Mouse (Mus musculus) E14TG2a.4 (cell line): ENCODE measurements around the gene Spats2.

ENCODE experiments used
- CTCF ChIP-seq: conservative IDR thresholded peaks from 2 replicates; pipeline ENCODE4 v1.5.1; 2014; ENCODE audit warnings: low read length
- NANOG ChIP-seq: IDR thresholded peaks from 2 replicates; pipeline ENCODE4 v1.6.1; 2014; ENCODE audit warnings: borderline replicate concordance, low read length, mixed read lengths
- POU5F1 ChIP-seq: IDR thresholded peaks from 2 replicates; pipeline ENCODE4 v1.6.1; 2014; ENCODE audit warnings: low read length, borderline replicate concordance

DNA sequence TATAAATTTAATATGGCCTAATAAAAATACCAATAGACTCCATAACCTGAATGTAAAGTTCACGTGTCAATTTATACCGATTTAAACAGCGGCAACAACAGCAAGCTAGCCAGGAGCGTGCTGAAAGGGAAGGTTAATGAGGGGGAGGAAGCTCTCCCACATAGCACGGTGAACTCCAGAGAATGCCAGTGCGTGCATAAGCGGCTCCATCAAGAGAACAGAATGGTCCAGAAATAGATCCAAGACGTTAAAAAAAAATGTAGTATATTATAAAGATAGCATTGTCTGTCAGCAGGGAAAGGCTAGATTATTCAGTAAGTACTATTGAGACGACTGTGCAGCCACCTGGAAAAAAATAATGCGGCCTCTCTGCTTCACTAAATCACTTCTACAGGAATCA is 137.0 kb downstream of the Spats2 start:
- TF ChIP-seq CTCF (no peak), NANOG (no peak), POU5F1 (no peak)
